Mouse (Mus musculus) 3134 (cell line): Measurements from ENCODE around the gene H1foo.

Source experiments
- DNase-seq: peaks from one replicate; pipeline ENCODE4 v3.0.0-alpha.2; 2011; ENCODE audit warnings: low spot score; ENCODE audit not compliant: insufficient read length; ENCODE audit errors: extremely low read depth

Gene H1foo

GRCm38 (mm10) chr6:115998758-115999157, 54.0 kb downstream of the H1foo start:
- DNase-seq: no peak

GRCm38 (mm10) chr6:115999227-115999626, 54.5 kb downstream of the H1foo start:
- DNase-seq: no peak
